Mouse (Mus musculus) heart, postnatal 0 days (tissue): Measurements from ENCODE around the gene Nabp2.

Experiments used
- CTCF ChIP-seq: IDR thresholded peaks from 2 replicates; pipeline ENCODE4 v1.5.1; 2016; ENCODE audit warnings: antibody characterized with exemption, control low read depth, low read depth
- EP300 ChIP-seq: IDR thresholded peaks from 2 replicates; pipeline ENCODE4 v1.6.1; 2016; ENCODE audit warnings: antibody characterized with exemption, low read depth

GRCm38 (mm10) chr10:128377222-128377939, 33.9 kb downstream of the Nabp2 start:
- TF ChIP-seq CTCF (no peak), EP300 (no peak)
